Mouse (Mus musculus) liver, embryonic 15.5 days (tissue): Measurements from ENCODE around the gene Arl1. TPM values are rescaled to one million over a fixed set of nuclear protein-coding genes. Genes with fewer than 3 reads are reported as not detected.
"Not testable (repeated sequence)": the region's sequence is repeated elsewhere in the genome, so short reads cannot be mapped to it uniquely, and the experiment has no call there.

Experiments
- ATAC-seq: fragments of 200-750 bp; cut with Nextera tagmentation; 2 replicates; pipeline ENCODE4 v1.8.0; 2017; ENCODE audit warnings: moderate number of reproducible peaks, mild to moderate bottlenecking, moderate library complexity; ENCODE audit not compliant: insufficient read depth
- H3K27ac ChIP-seq: fragments of 300-500 bp; sonication (generic); replicated peaks from 2 replicates; pipeline ENCODE4 v1.5.1; 2015; ENCODE audit warnings: mild to moderate bottlenecking, inconsistent platforms
- H3K27me3 ChIP-seq: fragments of 300-500 bp; sonication (generic); 2 replicates; pipeline ENCODE4 v1.6.1; 2015; ENCODE audit warnings: mild to moderate bottlenecking, inconsistent platforms
- H3K36me3 ChIP-seq: fragments of 300-500 bp; sonication (generic); replicated peaks from 2 replicates; pipeline ENCODE4 v1.6.1; 2015; ENCODE audit warnings: moderate library complexity, mild to moderate bottlenecking, inconsistent platforms
- H3K4me1 ChIP-seq: fragments of 300-500 bp; sonication (generic); replicated peaks from 2 replicates; pipeline ENCODE4 v1.6.1; 2015; ENCODE audit warnings: inconsistent platforms
- H3K4me2 ChIP-seq: fragments of 300-500 bp; sonication (generic); 2 replicates; pipeline ENCODE4 v1.6.1; 2015; ENCODE audit warnings: moderate library complexity, mild to moderate bottlenecking, inconsistent platforms
- H3K4me3 ChIP-seq: fragments of 300-500 bp; sonication (generic); replicated peaks from 2 replicates; pipeline ENCODE4 v1.5.1; 2015; ENCODE audit warnings: mild to moderate bottlenecking, inconsistent platforms
- H3K9ac ChIP-seq: fragments of 300-500 bp; sonication (generic); 2 replicates; pipeline ENCODE4 v1.6.1; 2015; ENCODE audit warnings: moderate library complexity, mild to moderate bottlenecking, inconsistent platforms
- H3K9me3 ChIP-seq: fragments of 300-500 bp; sonication (generic); replicated peaks from 2 replicates; pipeline ENCODE4 v1.6.1; 2016; ENCODE audit warnings: inconsistent platforms
- WGBS: fragments of 180-500 bp; shearing (Covaris S2); methylation state at CpG from one replicate; pipeline ENCODE4 v1.1.7; 2015; ENCODE audit warnings: mixed read lengths; ENCODE audit not compliant: insufficient replicate concordance; 5-methylcytosine and 5-hydroxymethylcytosine counted together
- polyA plus RNA-seq: library from polyadenylated mRNA; unstranded; fragments of >200 nt; fragmentation: Nextera tagmentation; extraction: Ambion mirVana; gene quantifications from 2 replicates; pipeline ENCODE4 v1.2.1, GENCODE M21; 2015

The Arl1 gene
- polyA plus RNA-seq, 1 experiment from 2014 or later, result 57.7 TPM

DNA sequence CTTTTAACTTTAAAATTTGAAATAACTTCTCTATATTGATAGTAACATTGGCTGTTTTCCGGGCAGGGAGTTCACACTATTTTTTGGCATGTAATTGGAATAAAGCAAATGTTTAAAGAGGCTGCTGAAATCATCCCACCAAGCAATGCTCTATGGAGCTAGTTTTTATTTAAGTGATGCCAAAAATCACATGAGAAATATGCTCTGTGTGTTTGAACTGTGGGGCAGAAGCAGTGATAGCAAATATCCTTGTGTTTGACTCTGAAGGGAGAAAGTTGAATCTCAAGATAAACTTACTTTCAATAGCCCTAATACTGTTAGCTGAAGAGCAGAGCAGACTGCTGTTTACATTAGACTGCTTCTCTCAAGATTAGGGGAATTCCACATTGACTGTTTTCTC, 11.0 kb upstream of the Arl1 start:
- ATAC-seq, result no peak
- Histone ChIP-seq H3K9ac (no peak overlapping the region), H3K4me3 (no peak overlapping the region), H3K4me2 (no peak overlapping the region), H3K9me3 (no peaks in the 10 kb centered on the region), H3K36me3 (no peaks in the 10 kb centered on the region), H3K27ac (no peak overlapping the region), H3K4me1 (no peaks in the 10 kb centered on the region), H3K27me3 (no peaks in the 10 kb centered on the region)
- WGBS, result 58% methylated on average over 1 of the region's 1 CpGs

DNA sequence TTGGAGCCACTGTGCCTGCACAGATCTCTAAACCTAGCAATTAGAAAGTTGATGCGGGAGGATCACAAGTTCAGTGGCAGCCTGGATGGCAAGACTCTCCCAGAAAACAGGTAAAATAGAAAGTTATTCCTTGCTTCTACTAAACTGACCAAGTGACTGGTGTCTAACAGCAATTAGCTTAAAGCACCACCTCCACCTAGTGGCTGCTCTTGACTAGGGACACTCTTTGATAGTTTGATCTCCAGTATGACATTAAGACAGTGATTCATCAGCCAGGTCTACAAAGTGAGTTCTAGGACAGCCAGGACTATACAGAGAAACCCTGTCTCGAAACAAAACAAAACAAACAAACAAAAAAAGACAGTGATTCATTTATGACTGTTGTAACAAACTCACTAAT, 5.3 kb upstream of the Arl1 start:
- H3K27me3 ChIP-seq, result peaks cover 4% of the 10 kb centered on the region; the same call in 1 of the 2 replicates
- no peak overlapping the region for H3K4me3 ChIP-seq
- WGBS, result 41% methylated on average over 2 of the region's 2 CpGs
- H3K4me1 ChIP-seq, result peaks cover 3% of the 10 kb centered on the region
- no peaks in the 10 kb centered on the region for H3K36me3 ChIP-seq
- no peak for ATAC-seq
- no peak overlapping the region for H3K4me2 ChIP-seq
- H3K9ac ChIP-seq, result no peak overlapping the region
- H3K9me3 ChIP-seq, result no peaks in the 10 kb centered on the region
- no peak overlapping the region for H3K27ac ChIP-seq

DNA sequence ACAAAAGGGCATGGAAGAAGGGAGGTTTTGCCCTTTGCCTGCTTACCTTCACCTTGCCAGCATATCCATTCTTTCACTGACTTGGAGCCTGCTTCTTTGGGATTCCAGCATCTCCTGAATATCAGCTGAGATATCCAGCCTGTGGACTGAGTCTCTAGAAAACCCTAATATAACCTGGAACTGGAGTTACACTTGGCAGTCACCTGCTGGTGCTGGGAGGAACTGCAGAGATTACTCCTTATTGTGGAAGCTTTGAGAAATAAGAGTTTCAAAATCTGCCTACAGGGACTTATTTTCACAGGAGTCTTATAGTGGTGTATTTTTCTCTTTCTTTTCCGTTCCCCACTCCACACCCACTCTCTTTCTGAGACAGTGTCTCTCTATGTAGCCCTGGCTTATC, 3.5 kb upstream of the Arl1 start:
- no peak overlapping the region for H3K4me3 ChIP-seq
- 18% methylated on average over 1 of the region's 1 CpGs for WGBS
- peaks cover 9% of the 10 kb centered on the region for H3K4me1 ChIP-seq
- no peaks in the 10 kb centered on the region for H3K36me3 ChIP-seq
- H3K4me2 ChIP-seq, result no peak overlapping the region
- H3K9ac ChIP-seq, result no peak overlapping the region
- ATAC-seq, result no peak
- H3K9me3 ChIP-seq, result no peaks in the 10 kb centered on the region
- H3K27me3 ChIP-seq, result peaks cover 4% of the 10 kb centered on the region; the same call in 1 of the 2 replicates
- no peak overlapping the region for H3K27ac ChIP-seq

DNA sequence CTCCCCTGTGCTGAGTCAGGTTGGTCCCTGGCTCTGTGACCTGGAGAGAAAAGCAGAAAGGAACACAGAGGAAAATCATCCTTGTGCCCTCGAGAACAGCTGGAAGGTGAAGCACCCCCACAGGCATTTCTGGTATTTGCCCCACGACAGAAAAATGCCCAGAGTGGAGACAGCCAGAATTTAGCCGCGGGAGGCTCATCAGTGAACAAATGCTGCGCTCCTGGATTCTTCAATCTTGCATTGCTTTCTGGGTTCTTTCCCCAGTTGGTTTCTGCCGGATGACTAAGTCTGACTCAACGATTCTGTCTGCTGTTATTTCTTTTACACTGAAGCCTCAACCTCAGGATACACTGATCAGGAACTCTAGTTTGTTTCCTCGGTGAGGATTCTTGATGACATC, 2.5 kb upstream of the Arl1 start:
- WGBS, result 54% methylated on average over 8 of the region's 8 CpGs
- H3K36me3 ChIP-seq, result no peaks in the 10 kb centered on the region
- peaks cover 18% of the 10 kb centered on the region for H3K4me1 ChIP-seq
- no peaks in the 10 kb centered on the region for H3K9me3 ChIP-seq
- H3K27ac ChIP-seq, result no peak overlapping the region
- no peak overlapping the region for H3K4me2 ChIP-seq
- no peak overlapping the region for H3K9ac ChIP-seq
- ATAC-seq, result no peak
- peaks cover 4% of the 10 kb centered on the region; the same call in 1 of the 2 replicates for H3K27me3 ChIP-seq
- H3K4me3 ChIP-seq, result no peak overlapping the region

DNA sequence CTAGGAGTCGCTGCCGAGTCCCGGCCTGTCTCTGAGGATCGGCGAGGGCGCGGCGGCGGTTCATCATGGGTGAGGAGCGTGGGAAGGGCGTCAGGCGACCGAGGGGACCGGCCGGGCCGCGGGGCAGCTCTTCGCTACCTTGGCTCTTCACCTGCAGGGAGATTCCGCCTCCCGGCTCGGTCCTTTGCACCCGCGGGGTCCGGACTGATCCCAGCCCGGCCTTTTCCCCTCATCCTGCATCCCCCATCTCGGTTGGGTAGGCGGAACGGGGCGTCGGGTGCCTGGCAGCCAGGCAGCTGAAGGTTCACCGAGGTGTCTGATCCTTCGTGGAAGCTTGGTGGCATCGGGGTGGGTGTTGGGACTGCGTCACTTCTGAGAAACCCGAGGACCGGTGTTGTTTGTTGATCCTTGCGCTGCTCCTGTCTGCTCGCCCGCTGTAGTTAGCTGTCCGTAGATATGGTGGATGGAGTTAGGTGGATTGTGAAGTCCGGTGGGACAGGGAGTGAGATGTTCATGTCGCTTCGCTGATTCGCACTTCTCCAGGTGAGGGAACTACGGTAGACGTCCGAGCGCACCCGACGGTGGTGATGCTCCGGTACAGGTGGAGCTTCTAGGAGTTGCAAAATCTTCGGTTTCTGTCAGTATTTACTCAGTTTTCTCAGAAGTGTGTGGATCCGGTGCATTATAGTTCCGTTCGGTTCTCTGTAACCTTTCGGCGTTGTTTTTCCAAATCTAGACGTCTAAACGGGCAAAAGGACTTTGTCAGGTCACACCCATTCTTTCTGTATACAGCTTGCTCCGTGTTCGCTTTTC, 1.0 kb downstream of the Arl1 start:
- H3K36me3 ChIP-seq, result peaks cover 6% of the 10 kb centered on the region
- 1% methylated on average over 61 of the region's 61 CpGs for WGBS
- H3K4me2 ChIP-seq, result peak overlapping the region; percentile 86
- no peaks in the 10 kb centered on the region for H3K9me3 ChIP-seq
- peak overlapping the region; percentile 66 for H3K27ac ChIP-seq
- H3K4me1 ChIP-seq, result peaks cover 19% of the 10 kb centered on the region
- peak; percentile 35 for ATAC-seq
- peaks cover 4% of the 10 kb centered on the region; the same call in 1 of the 2 replicates for H3K27me3 ChIP-seq
- peak overlapping the region; percentile 81 for H3K9ac ChIP-seq
- peak overlapping the region; percentile 89 for H3K4me3 ChIP-seq

DNA sequence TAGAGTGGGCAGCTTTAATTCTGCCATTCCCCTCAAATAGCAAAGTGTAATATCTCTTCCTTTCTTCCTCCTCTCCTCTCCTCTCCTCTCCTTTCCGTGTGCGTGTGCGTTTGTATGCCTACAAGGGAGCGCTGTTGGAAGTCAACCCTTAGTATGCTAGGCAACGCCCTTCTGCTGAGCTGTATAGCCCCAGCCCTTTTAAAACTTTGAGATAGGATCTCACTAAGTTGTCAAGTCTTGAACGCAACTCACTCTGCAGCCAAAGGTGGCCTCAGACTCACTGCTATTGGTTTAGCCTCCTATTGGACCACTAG, 1.6 kb downstream of the Arl1 start:
- peak overlapping the region; percentile 86 for H3K4me2 ChIP-seq
- peaks cover 4% of the 10 kb centered on the region; the same call in 1 of the 2 replicates for H3K27me3 ChIP-seq
- peaks cover 12% of the 10 kb centered on the region for H3K36me3 ChIP-seq
- H3K9ac ChIP-seq, result peak overlapping the region; percentile 81
- no peaks in the 10 kb centered on the region for H3K9me3 ChIP-seq
- 3% methylated on average over 6 of the region's 6 CpGs for whole genome bisulfite sequencing
- H3K27ac ChIP-seq, result peak overlapping the region; percentile 66; the same call in 1 of the 2 replicates
- H3K4me3 ChIP-seq, result peak overlapping the region; percentile 89
- peaks cover 19% of the 10 kb centered on the region for H3K4me1 ChIP-seq
- ATAC-seq, result peak; percentile 50

DNA sequence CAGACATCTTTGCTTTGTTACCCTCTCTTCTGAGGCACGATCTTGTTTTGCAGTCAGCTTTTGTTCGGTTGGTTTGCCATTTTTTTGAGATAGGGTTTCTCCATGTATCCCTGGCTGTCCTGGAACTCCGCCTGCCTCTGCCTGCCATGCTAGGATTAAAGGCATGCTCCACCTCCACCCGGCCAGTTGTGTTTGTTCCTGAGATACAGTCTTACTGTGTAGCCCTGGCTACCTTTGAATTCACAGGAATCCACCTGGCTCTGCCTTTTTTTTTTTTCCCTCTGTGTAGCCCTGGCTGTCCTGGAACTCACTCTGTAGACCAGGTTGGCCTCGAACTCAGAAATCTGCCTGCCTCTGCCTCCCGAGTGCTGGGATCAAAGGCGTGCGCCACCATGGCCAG, 8.4 kb downstream of the Arl1 start:
- H3K27me3 ChIP-seq, H3K27ac ChIP-seq, ATAC-seq, H3K9me3 ChIP-seq, H3K4me1 ChIP-seq, H3K9ac ChIP-seq, H3K4me2 ChIP-seq, H3K4me3 ChIP-seq: not testable (repeated sequence)
- peaks cover 49% of the 10 kb centered on the region for H3K36me3 ChIP-seq
- 77% methylated on average over 8 of the region's 8 CpGs for WGBS

DNA sequence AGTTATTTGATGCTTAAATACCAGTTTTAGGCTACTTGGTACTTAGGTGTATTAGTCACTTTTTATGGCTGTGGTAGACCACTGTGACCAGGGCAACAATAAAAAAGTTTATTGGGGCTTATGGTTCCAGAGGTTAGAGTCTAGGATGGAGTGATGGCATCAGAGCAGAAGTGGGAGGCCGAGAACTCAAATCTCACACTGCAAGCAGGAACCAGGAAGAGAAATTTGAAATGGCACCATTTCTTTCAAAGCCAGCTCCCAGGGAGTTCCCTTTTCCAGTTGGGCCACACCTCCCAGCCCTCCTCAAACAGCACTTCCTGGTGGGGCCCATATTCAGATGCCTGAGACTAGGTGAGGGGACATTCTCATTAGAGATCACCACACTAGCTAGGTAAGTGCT, 9.2 kb downstream of the Arl1 start:
- no peak overlapping the region for H3K27ac ChIP-seq
- no peaks in the 10 kb centered on the region for H3K9me3 ChIP-seq
- H3K4me1 ChIP-seq, result no peaks in the 10 kb centered on the region
- no peak overlapping the region for H3K4me2 ChIP-seq
- WGBS, result 56% methylated on average over 1 of the region's 1 CpGs
- ATAC-seq, result no peak
- H3K27me3 ChIP-seq, result no peaks in the 10 kb centered on the region
- H3K9ac ChIP-seq, result no peak overlapping the region
- H3K4me3 ChIP-seq, result no peak overlapping the region
- H3K36me3 ChIP-seq, result peaks cover 57% of the 10 kb centered on the region

DNA sequence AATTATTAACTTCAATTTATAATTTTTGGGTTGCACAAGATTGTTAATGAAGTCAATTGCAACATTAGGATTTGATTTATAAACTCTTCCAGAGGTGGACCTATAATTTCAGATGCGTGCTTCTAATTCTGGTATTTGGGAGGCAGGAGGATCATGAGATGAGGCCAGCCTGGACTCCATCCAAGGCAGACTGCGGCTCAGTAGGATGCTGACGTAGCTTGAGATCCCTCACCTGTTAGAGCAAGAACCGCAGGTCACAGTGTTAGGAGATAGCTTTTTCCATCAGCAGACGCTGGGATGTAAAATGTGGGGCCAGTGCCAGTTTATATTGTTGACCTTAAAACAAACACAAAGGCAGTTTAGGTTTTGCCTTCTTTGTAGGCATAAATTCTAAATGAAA, 10.1 kb downstream of the Arl1 start:
- 82% methylated on average over 5 of the region's 5 CpGs for WGBS
- Histone ChIP-seq H3K4me1 (no peaks in the 10 kb centered on the region), H3K9ac (no peak overlapping the region), H3K27me3 (no peaks in the 10 kb centered on the region), H3K36me3 (peaks cover 64% of the 10 kb centered on the region), H3K4me3 (no peak overlapping the region), H3K9me3 (no peaks in the 10 kb centered on the region), H3K4me2 (no peak overlapping the region), H3K27ac (no peak overlapping the region)
- ATAC-seq, result no peak

DNA sequence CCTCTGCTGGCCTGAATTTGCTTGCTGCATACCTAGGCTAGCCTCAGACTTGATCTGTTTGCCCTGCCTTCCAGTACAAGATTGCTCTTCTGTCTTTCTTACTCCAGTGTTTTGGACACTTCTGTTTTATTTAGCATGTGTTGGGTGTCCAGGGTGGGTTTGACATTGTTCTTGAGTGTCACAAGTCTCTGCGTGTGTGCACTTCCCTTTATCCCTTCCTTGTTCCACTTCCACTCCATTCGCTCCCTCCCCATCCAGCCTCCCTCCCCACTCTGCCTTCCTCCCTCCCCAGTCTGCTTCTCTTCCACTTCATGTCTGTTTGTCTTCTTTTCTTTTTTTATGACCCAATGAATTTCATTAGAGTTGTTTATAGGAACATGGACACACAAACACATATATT, 10.8 kb downstream of the Arl1 start:
- H3K9ac ChIP-seq, result no peak overlapping the region
- peaks cover 62% of the 10 kb centered on the region for H3K36me3 ChIP-seq
- no peak overlapping the region for H3K4me2 ChIP-seq
- H3K4me1 ChIP-seq, result no peaks in the 10 kb centered on the region
- no peak overlapping the region for H3K4me3 ChIP-seq
- ATAC-seq, result no peak
- H3K27me3 ChIP-seq, result no peaks in the 10 kb centered on the region
- H3K27ac ChIP-seq, result no peak overlapping the region
- 86% methylated on average over 2 of the region's 2 CpGs for WGBS
- H3K9me3 ChIP-seq, result no peaks in the 10 kb centered on the region

DNA sequence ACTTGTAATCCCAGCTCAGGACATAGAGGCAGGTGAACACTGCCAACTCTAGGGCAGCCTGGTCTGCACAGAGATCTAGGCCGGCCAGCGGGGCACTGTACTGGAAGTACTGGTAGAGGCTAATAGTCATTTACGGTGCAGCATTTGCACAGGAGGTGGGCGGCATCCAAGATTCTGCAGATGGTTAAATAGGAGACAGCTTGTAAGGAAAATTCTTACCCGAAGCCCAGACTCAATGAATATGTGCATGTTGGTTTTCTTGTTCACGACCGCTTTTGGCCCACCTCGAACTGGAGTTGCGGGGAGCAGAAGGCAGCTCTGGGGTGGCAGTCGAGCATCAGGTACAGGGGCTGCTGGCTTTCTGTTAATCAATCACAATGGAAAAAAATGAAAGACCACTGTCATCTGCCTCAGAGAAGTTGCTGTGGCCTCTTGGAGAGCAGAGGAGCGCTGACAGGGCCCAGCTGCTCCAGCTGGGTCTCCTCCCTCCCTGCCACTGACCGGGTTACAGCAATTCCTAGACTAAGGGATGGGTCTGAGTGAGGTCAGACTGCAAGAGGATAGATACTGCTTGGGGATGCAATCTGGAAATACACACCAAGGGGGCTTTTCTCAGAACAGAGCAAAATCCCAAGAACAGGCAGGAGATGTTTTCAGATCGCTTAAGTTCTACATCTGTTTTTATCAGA, 31.0 kb downstream of the Arl1 start:
- H3K4me1 ChIP-seq, result no peaks in the 10 kb centered on the region
- H3K27ac ChIP-seq, result no peak overlapping the region
- H3K4me3 ChIP-seq, result no peak overlapping the region
- no peak overlapping the region for H3K9ac ChIP-seq
- no peaks in the 10 kb centered on the region for H3K27me3 ChIP-seq
- no peak overlapping the region for H3K4me2 ChIP-seq
- WGBS, result 81% methylated on average over 13 of the region's 13 CpGs
- H3K9me3 ChIP-seq, result no peaks in the 10 kb centered on the region
- no peak for ATAC-seq
- H3K36me3 ChIP-seq, result peaks cover 71% of the 10 kb centered on the region
